Mouse (Mus musculus) liver, embryonic 14.5 days (tissue): ENCODE measurements around the gene Gm32717.
"Not testable (repeated sequence)": the region's sequence is repeated elsewhere in the genome, so short reads cannot be mapped to it uniquely, and the experiment has no call there.

ENCODE experiments used
- CTCF ChIP-seq: IDR thresholded peaks from 2 replicates; pipeline ENCODE4 v1.5.1; 2016; ENCODE audit warnings: antibody characterized with exemption, low read depth, control low read depth
- EP300 ChIP-seq: IDR thresholded peaks from 2 replicates; pipeline ENCODE4 v1.6.1; 2016; ENCODE audit warnings: antibody characterized with exemption, low read depth

DNA sequence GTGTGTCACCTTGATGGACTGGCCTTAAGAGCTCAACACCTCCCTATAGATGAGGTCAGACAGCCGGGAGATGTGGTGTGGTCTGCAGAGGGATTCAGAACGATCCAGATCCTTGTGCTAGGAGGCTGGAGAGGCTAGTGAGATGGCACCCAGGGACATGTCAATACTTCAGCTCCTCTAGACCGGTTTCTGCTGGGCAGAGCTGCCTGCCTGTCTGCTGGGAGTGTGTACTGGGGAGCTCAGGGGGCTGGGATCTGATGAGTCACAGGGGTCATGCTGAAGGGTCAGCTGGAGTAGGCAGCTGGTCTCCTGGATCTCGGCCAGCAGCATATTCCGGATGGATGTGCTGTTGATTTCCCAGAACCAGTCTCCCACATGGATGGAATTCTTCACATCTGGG lies 8.0 kb downstream of the Gm32717 start:
- TF ChIP-seq CTCF, EP300: not testable (repeated sequence)
